Mouse (Mus musculus): ENCODE data around the gene Pdcd4.

Pdcd4 gene

GRCm38 (mm10) chr19:53892061-53892460 lies at the start of gene Pdcd4:
TSS of gene Pdcd4 (plus strand) at chr19:53892231.
- POLR2A ChIA-PET, result interaction anchor here in 3 of 4 experiments (0.8 to 4.1 kb wide), 18 partner anchors 9 to 165 kb away, joined by 3 to 104 read pairs (median 5); partner anchors contain the start of genes Bbip1 (in 2 of the 3) and Shoc2 (in 2 of the 3)
- CTCF ChIA-PET, result interaction anchor here in 1 of 4 experiments (1.2 kb wide), 1 partner anchor 50 kb away, joined by 3 read pairs; no protein-coding TSS in a partner anchor

DNA sequence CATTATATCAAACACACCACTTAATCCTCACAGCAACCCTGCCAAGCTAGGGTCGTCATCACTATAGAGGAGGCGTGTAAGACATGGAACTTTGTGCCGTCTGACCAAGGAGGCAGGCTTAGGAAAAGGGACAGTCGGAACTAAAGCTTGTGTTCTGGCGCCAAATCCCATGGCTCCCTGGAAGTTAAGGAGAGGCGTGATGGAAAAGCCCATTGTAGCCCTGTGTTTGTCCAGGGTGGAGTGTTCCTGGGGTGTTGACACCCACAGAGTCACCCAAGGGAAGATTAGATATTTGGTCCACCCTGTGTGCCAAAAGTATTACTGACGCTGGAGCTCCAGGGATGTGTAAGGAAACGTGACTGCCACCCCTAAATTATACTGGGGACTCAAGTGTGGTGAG lies 48.1 kb upstream of the Pdcd4 start:
- CTCF ChIA-PET, result interaction anchor here in 1 of 4 experiments (0.6 kb wide), 1 partner anchor 9 kb away, joined by 3 read pairs; no protein-coding TSS in a partner anchor
- POLR2A ChIA-PET, result interaction anchor here in 2 of 4 experiments (1.0 to 1.4 kb wide), 4 partner anchors 11 to 46 kb away, joined by 3 to 4 read pairs (median 4); no protein-coding TSS in a partner anchor

DNA sequence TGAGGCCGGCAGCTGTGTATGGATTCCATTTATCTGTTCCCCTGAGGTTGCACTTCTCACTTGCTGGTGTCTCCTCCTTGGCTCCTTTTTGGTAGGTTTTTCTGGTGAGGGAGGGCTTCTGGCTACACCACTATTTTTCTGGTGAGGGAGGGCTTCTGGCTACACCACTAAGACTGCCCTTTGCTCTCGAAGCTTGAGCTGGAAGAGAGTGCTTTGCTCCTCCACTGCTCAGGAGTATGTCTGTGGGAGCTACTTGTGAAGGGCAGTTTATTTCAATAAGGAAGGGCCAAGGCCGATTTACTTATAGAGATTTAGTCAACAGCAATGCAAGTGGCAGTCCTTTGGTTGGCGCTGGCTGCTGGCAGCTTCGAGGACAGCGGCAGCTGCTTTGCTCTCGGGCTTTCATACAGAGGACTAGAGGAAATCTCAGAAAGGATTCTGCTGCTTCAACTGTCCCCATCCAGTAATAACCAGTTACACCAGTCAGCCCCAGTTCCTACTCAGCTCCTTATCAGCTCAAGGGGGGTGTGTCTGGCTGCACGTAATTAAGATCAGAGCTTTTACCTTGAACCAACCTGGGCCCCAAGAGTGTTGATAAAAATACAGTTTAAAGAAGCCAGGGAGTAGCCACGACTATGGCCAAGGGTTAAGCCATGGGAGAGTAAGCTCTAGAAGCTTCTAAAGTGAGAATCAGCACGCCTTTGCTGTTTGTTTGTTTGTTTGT lies 43.6 kb upstream of the Pdcd4 start:
- POLR2A ChIA-PET, result interaction anchor here in 3 of 4 experiments (0.5 to 2.4 kb wide), 13 partner anchors 8 to 121 kb away, joined by 3 to 7 read pairs (median 3); partner anchors contain the start of genes Bbip1 (in 2 of the 3) and Shoc2 (in 2 of the 3)
- CTCF ChIA-PET, result interaction anchor here in 2 of 4 experiments (0.9 to 1.4 kb wide), 4 partner anchors 9 to 23 kb away, joined by 3 to 4 read pairs (median 4); no protein-coding TSS in a partner anchor

- POLR2A ChIA-PET, result interaction anchor here in 3 of 4 experiments (0.5 to 1.4 kb wide), 4 partner anchors 35 to 206 kb away, joined by 3 to 5 read pairs (median 3); no protein-coding TSS in a partner anchor
- CTCF ChIA-PET, result interaction anchor here in 1 of 4 experiments (2.1 kb wide), 1 partner anchor 8 kb away, joined by 8 read pairs; no protein-coding TSS in a partner anchor
Observed at GRCm38 (mm10) chr19:53850166-53850922, 41.7 kb upstream of the Pdcd4 start.

DNA sequence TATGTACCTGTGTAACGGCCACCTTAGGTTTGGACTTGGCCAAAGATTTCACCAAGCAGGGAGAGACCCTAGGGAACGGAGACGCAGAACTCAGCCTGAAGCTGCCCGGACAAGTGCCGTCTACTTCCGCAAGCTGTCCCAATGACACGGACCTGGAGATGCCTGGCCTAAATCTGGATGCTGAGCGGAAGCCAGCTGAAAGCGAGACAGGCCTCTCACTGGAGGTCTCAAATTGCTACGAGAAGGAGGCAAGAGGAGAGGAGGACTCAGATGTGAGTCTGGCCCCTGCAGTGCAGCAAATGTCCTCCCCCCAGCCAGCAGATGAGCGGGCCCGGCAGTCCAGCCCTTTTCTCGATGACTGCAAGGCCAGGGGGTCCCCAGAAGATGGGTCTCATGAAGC lies 40.7 kb upstream of the Pdcd4 start:
- CTCF ChIA-PET, result interaction anchor here in 1 of 4 experiments (2.1 kb wide), 1 partner anchor 9 kb away, joined by 8 read pairs; no protein-coding TSS in a partner anchor

GRCm38 (mm10) chr19:53851826-53852698 lies 40.0 kb upstream of the Pdcd4 start:
- POLR2A ChIA-PET, result interaction anchor here in 1 of 4 experiments (0.6 kb wide), 1 partner anchor 60 kb away, joined by 7 read pairs; no protein-coding TSS in a partner anchor
- CTCF ChIA-PET, result interaction anchor here in 1 of 4 experiments (0.7 to 2.1 kb wide), 3 partner anchors 8 to 1522 kb away, joined by 3 to 8 read pairs (median 3); no protein-coding TSS in a partner anchor

More for the DNA sequence above, 40.7 kb upstream of the Pdcd4 start:
- POLR2A ChIA-PET, result interaction anchor here in 2 of 4 experiments (0.6 to 1.4 kb wide), 2 partner anchors 52 to 61 kb away, joined by 3 to 7 read pairs; no protein-coding TSS in a partner anchor

- CTCF ChIA-PET, result interaction anchor here in 1 of 4 experiments (0.7 kb wide), 2 partner anchors 9 to 1521 kb away, joined by 3 read pairs; no protein-coding TSS in a partner anchor
- POLR2A ChIA-PET, result interaction anchor here in 1 of 4 experiments (0.7 kb wide), 1 partner anchor 51 kb away, joined by 3 read pairs; no protein-coding TSS in a partner anchor
Observed at GRCm38 (mm10) chr19:53852699-53853451, 39.2 kb upstream of the Pdcd4 start.

- ChIA-PET CTCF (no interaction called here), POLR2A (interaction anchor here in 2 of 4 experiments (0.8 to 1.6 kb wide), 5 partner anchors 11 to 128 kb away, joined by 3 to 4 read pairs (median 3); partner anchors contain the start of genes Bbip1 (in 1 of the 2) and Shoc2 (in 1 of the 2))
Observed at GRCm38 (mm10) chr19:53854978-53855377, 37.1 kb upstream of the Pdcd4 start.

- POLR2A ChIA-PET, result interaction anchor here in 2 of 4 experiments (0.9 to 2.2 kb wide), 5 partner anchors 12 to 139 kb away, joined by 3 to 7 read pairs (median 4); no protein-coding TSS in a partner anchor
- CTCF ChIA-PET, result no interaction called here
Observed at GRCm38 (mm10) chr19:53855781-53856180, 36.2 kb upstream of the Pdcd4 start.

- POLR2A ChIA-PET, result interaction anchor here in 2 of 4 experiments (0.8 to 2.2 kb wide), 9 partner anchors 8 to 140 kb away, joined by 3 to 8 read pairs (median 3); no protein-coding TSS in a partner anchor
- CTCF ChIA-PET, result interaction anchor here in 1 of 4 experiments (1.6 kb wide), 1 partner anchor 15 kb away, joined by 4 read pairs; no protein-coding TSS in a partner anchor
Observed at GRCm38 (mm10) chr19:53856794-53857193, 35.2 kb upstream of the Pdcd4 start.

GRCm38 (mm10) chr19:53857962-53858361 lies 34.1 kb upstream of the Pdcd4 start:
- CTCF ChIA-PET, result interaction anchor here in 1 of 4 experiments (0.5 to 1.6 kb wide), 3 partner anchors 9 to 68 kb away, joined by 3 to 4 read pairs (median 3); no protein-coding TSS in a partner anchor
- POLR2A ChIA-PET, result interaction anchor here in 3 of 4 experiments (0.5 to 2.5 kb wide), 16 partner anchors 9 to 1861 kb away, joined by 3 to 10 read pairs (median 4); partner anchors contain the start of genes Shoc2 (in 2 of the 3) and Bbip1 (in 1 of the 3)

GRCm38 (mm10) chr19:53859149-53859548 lies 32.9 kb upstream of the Pdcd4 start:
- POLR2A ChIA-PET, result interaction anchor here in 2 of 4 experiments (0.6 to 2.5 kb wide), 6 partner anchors 9 to 212 kb away, joined by 3 to 10 read pairs (median 5); no protein-coding TSS in a partner anchor
- CTCF ChIA-PET, result interaction anchor here in 2 of 4 experiments (0.5 to 0.7 kb wide), 2 partner anchors 261 to 705 kb away, joined by 3 to 12 read pairs; no protein-coding TSS in a partner anchor

GRCm38 (mm10) chr19:53859593-53859992 lies 32.4 kb upstream of the Pdcd4 start:
- ChIA-PET CTCF (interaction anchor here in 2 of 4 experiments (0.5 to 0.7 kb wide), 2 partner anchors 261 to 705 kb away, joined by 3 to 12 read pairs; no protein-coding TSS in a partner anchor), POLR2A (interaction anchor here in 1 of 4 experiments (0.6 to 2.5 kb wide), 4 partner anchors 11 to 211 kb away, joined by 3 to 10 read pairs (median 6); no protein-coding TSS in a partner anchor)

DNA sequence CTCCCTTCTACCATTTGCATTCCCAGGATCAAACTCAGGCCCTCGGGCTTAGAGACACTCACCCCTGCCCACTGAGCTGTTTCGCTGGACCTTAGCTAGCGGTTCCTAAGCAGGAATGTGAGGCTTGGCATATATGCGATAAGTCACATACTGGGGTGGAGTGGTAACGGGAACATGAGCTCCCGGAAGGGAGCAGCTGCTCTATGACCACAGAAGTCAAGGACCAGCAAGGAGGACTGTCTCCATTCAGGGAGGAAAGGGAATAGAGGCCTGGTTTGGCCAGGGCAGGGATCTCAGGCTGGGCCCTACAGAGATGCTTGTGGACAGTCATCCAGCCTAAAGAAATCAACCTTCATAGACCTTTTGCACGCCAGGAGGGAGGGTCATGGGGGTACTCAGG lies 30.7 kb upstream of the Pdcd4 start:
- CTCF ChIA-PET, result no interaction called here
- POLR2A ChIA-PET, result interaction anchor here in 2 of 4 experiments (0.9 to 1.6 kb wide), 3 partner anchors 12 to 42 kb away, joined by 4 to 6 read pairs (median 5); no protein-coding TSS in a partner anchor

- ChIA-PET CTCF (no interaction called here), POLR2A (interaction anchor here in 1 of 4 experiments (0.9 kb wide), 1 partner anchor 42 kb away, joined by 3 read pairs; no protein-coding TSS in a partner anchor)
Observed at GRCm38 (mm10) chr19:53862573-53863246, 29.3 kb upstream of the Pdcd4 start.
